12 mouse cellular contexts compared by ENCODE assay signal in the genomic region with DNA sequence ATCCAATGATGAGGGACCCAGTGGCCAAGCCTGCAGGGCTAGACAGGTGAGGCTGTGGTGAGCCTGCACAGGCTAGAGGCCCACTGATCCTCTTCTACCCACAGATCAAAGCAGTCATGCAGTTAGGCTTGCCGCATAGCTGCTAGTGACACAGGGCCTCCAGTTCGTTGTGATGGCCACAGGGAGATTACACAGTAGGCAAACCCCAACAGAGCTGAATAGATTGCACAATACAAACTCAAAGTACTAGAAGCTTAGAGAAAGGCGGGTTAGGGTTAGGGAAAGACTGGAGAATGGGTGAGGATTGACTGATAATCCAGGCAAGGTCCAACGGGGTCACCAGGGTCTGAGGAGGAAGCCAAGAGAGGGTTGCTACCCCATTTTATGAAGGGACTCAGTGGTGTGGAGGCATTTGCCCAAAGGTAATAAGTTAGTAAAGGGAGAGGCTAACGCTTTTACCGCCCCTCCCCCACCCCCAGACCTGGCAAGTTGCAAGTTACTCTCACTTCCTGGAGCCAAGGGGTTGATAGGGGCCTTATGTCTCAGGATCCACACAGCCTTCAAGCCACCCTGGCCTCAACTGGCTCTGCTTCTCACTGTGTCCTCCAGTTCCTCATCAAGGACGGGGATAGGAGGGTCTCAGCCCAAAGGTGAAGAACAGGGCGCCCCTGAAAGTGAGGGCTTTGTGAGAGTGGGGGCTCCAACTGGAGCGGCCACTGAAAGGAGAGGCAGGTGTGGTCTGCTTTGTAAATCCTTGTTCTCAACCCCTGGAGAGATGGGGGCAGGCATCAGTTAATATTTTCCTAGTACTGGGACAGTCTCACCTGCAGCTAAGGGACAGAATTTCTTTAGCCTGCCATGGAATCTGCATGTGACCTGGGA. TPM values are rescaled to one million over a fixed set of nuclear protein-coding genes. Genes with fewer than 3 reads are reported as not detected.
DNase-seq lines count a peak whose midpoint lies in the region; ATAC-seq and TF ChIP-seq lines count a peak whose summit lies in the region.
"Had no signal": no experiment of that assay in that cellular context is flagged by ENCODE, and none has a peak within 500 bp of the region (broad histone marks: within the 10 kb centered on the region; RNA-seq: fewer than 3 reads in every experiment).

No protein-coding gene starts in this region.

- peak overlapping the region; percentile 14; the same call in 1 of the 2 replicates for H3K27ac ChIP-seq in kidney, embryonic 14.5 days (ENCODE audit: low read depth, low read length)
- H3K27ac ChIP-seq in ES-E14 (ENCODE audit: insufficient read depth, low read depth, low read length, poor library complexity, severe bottlenecking) = peak overlapping the region; percentile 38; the same call in 1 of the 2 replicates
- no peak overlapping the region for H3K27ac ChIP-seq in intestine, postnatal 0 days (ENCODE audit: low read depth, low read length)
- no peak overlapping the region for H3K27ac ChIP-seq in heart, embryonic 12.5 days (ENCODE audit: poor library complexity, severe bottlenecking)
- H3K27ac ChIP-seq: heart, embryonic 15.5 days had no signal

- H3K4me3 ChIP-seq in kidney, embryonic 14.5 days (ENCODE audit: low read length) = no peak overlapping the region
- H3K4me3 ChIP-seq in ES-E14 (ENCODE audit: insufficient read depth in 1 of 2, low read depth in 1 of 2, low read length in 2 of 2, poor library complexity in 1 of 2, severe bottlenecking in 1 of 2) = peak overlapping the region; percentile 4 to 15; a peak in 2 of 4 replicates
- H3K4me3 ChIP-seq in intestine, postnatal 0 days (ENCODE audit: low read depth, low read length) = no peak overlapping the region
- no peak overlapping the region for H3K4me3 ChIP-seq in heart, embryonic 12.5 days
- H3K4me3 ChIP-seq: heart, embryonic 15.5 days had no signal

- no peak overlapping the region for H3K4me2 ChIP-seq in kidney, embryonic 14.5 days (replicated peaks; ENCODE audit: low read depth, low read length)
- H3K4me2 ChIP-seq in intestine, postnatal 0 days (replicated peaks; ENCODE audit: low read depth) = no peak overlapping the region; the same call in 1 of the 2 replicates
- H3K4me2 ChIP-seq in heart, embryonic 12.5 days = no peak overlapping the region
- H3K4me2 ChIP-seq: heart, embryonic 15.5 days had no signal

- H3K36me3 ChIP-seq in kidney, embryonic 14.5 days (ENCODE audit: control insufficient read depth, insufficient read depth, low read length) = no peaks in the 10 kb centered on the region
- H3K36me3 ChIP-seq in ES-E14 (ENCODE audit: control insufficient read depth, insufficient read depth, low read length, poor library complexity, severe bottlenecking) = no peaks in the 10 kb centered on the region
- H3K36me3 ChIP-seq in intestine, postnatal 0 days (ENCODE audit: control insufficient read depth, insufficient read depth) = no peaks in the 10 kb centered on the region
- no peaks in the 10 kb centered on the region for H3K36me3 ChIP-seq in heart, embryonic 12.5 days
- H3K36me3 ChIP-seq: heart, embryonic 15.5 days had no signal

- DNase-seq in kidney, postnatal 25 days = no peak
- DNase-seq in ES-E14 (ENCODE audit: low read depth, low spot score) = no peak
- DNase-seq in left cerebral cortex, adult 8-10 months (ENCODE audit: low spot score in 2 of 2) = no peak
- DNase-seq: forebrain, postnatal 0 days had no signal

- H3K4me1 ChIP-seq in kidney, embryonic 14.5 days (ENCODE audit: control insufficient read depth, insufficient read depth, low read length) = peaks cover 14% of the 10 kb centered on the region; the same call in 1 of the 2 replicates
- H3K4me1 ChIP-seq in ES-E14 (ENCODE audit: control insufficient read depth in 2 of 2, insufficient read depth in 2 of 2, low read length in 2 of 2, poor library complexity in 1 of 2) = peaks cover 30 to 46% of the 10 kb centered on the region in 2 experiments
- H3K4me1 ChIP-seq in intestine, postnatal 0 days (replicated peaks; ENCODE audit: control insufficient read depth, insufficient read depth, low read length) = 0 out of 2 replicates have a peak, but pooled peaks cover 8% of the 10 kb centered on the region
- H3K4me1 ChIP-seq in heart, embryonic 12.5 days (replicated peaks) = peaks cover 15% of the 10 kb centered on the region

- peak; percentile 13; the same call in 1 of the 2 replicates for ATAC-seq in kidney, embryonic 14.5 days (ENCODE audit: low FRiP score, low TSS enrichment)
- peak; percentile 73 for ATAC-seq in intestine, postnatal 0 days
- ATAC-seq in megakaryocyte progenitor cell, adult 5-6 weeks (replicated peaks; ENCODE audit: poor library complexity) = peak; percentile 87
- no peak for ATAC-seq in heart, embryonic 12.5 days (ENCODE audit: insufficient number of reproducible peaks, low FRiP score)
- ATAC-seq in erythroid progenitor cell, adult 5-6 weeks (replicated peaks; ENCODE audit: low FRiP score, poor library complexity, severe bottlenecking) = no peak
- ATAC-seq: activated CD4-positive, CD25-positive, alpha-beta regulatory T cell, adult 4 months; forebrain, postnatal 0 days had no signal

- TF ChIP-seq CTCF in intestine, postnatal 0 days (IDR thresholded peaks at IDR 0.05; ENCODE audit: low read depth) = no peak

- no peaks in the 10 kb centered on the region for H3K9me3 ChIP-seq in kidney, embryonic 14.5 days (ENCODE audit: control insufficient read depth, low read length)
- H3K9me3 ChIP-seq in ES-E14 (ENCODE audit: control insufficient read depth, insufficient read depth, low read depth, low read length) = no peaks in the 10 kb centered on the region
- no peaks in the 10 kb centered on the region for H3K9me3 ChIP-seq in intestine, postnatal 0 days (ENCODE audit: control insufficient read depth)
- no peaks in the 10 kb centered on the region for H3K9me3 ChIP-seq in heart, embryonic 12.5 days (replicated peaks)
- H3K9me3 ChIP-seq: heart, embryonic 15.5 days had no signal

- in situ Hi-C loops in ES-E14 (cut with MboI; ENCODE audit: low sequenced_read_pairs in 2 of 2, unreplicated experiment in 2 of 2) = no loop called here

- 59% methylated on average over 9 of the region's 9 CpGs for WGBS in kidney, embryonic 14.5 days
- 46% methylated on average over 9 of the region's 9 CpGs for WGBS in intestine, postnatal 0 days
- 70% methylated on average over 9 of the region's 9 CpGs for WGBS in heart, embryonic 12.5 days

- no peaks in the 10 kb centered on the region for H3K27me3 ChIP-seq in kidney, embryonic 14.5 days (ENCODE audit: control insufficient read depth, insufficient read depth, low read length)
- H3K27me3 ChIP-seq in intestine, postnatal 0 days (replicated peaks; ENCODE audit: control insufficient read depth, insufficient read depth, low read length) = no peaks in the 10 kb centered on the region
- no peaks in the 10 kb centered on the region for H3K27me3 ChIP-seq in heart, embryonic 12.5 days (replicated peaks)
- H3K27me3 ChIP-seq: heart, embryonic 15.5 days had no signal

- no peak overlapping the region for H3K9ac ChIP-seq in kidney, embryonic 14.5 days (ENCODE audit: low read depth, low read length)
- H3K9ac ChIP-seq in ES-E14 (ENCODE audit: insufficient read depth, low read depth, low read length, poor library complexity, severe bottlenecking) = peak overlapping the region; percentile 41; the same call in 1 of the 2 replicates
- no peak overlapping the region for H3K9ac ChIP-seq in intestine, postnatal 0 days (ENCODE audit: low read depth, low read length)
- no peak overlapping the region for H3K9ac ChIP-seq in heart, embryonic 12.5 days
- H3K9ac ChIP-seq: forebrain, postnatal 0 days; heart, embryonic 15.5 days had no signal

TF ChIP-seq in ES-E14, 5 proteins besides CTCF, POLR2A, EP300 and RAD21:
- TF ChIP-seq CHD2 (IDR thresholded peaks at IDR 0.05; ENCODE audit: low read depth, low read length) = no peak
- no peak for TF ChIP-seq MAFK (IDR thresholded peaks at IDR 0.05; ENCODE audit: insufficient read depth, low read depth, low read length)
- TF ChIP-seq HCFC1 (IDR thresholded peaks at IDR 0.05; ENCODE audit: borderline replicate concordance, insufficient read depth, low read length) = no peak

RNA-seq across cellular contexts. Expression of a gene that starts 13.2 kb away (rescaled TPM):
- polyA plus RNA-seq in kidney, embryonic 14.5 days (2014; fragmentation: Nextera tagmentation; extraction: Ambion mirVana) = 9.9 and 11.8 TPM in 2 replicates
- 28.5 and 35.5 TPM in 2 replicates for total RNA-seq in ES-E14 (2012; rRNA removed)
- 7.6 and 9.5 TPM in 2 replicates for polyA plus RNA-seq in intestine, postnatal 0 days (2015; fragmentation: Nextera tagmentation; extraction: Ambion mirVana)
- 4.7 and 5.1 TPM in 2 replicates for total RNA-seq in megakaryocyte progenitor cell, adult 5-6 weeks (2015)
- total RNA-seq in megakaryocyte progenitor cell, adult 5-6 weeks (2017) = 4.1 and 5.2 TPM in 2 replicates
- 8.1 and 8.6 TPM in 2 replicates for polyA plus RNA-seq in heart, embryonic 12.5 days (2016; fragmentation: Nextera tagmentation; extraction: Ambion mirVana)
- total RNA-seq in left cerebral cortex, adult 8-10 months (2022) = 100 to 1,000 TPM; 140 to 166 (median 153) TPM
- total RNA-seq in erythroid progenitor cell, adult 5-6 weeks (2015; ENCODE audit: low replicate concordance) = 14.3 TPM in 1 of 2 replicates, not detected in the other
- 0.08 and 0.13 TPM in 2 replicates for total RNA-seq in erythroid progenitor cell, adult 5-6 weeks (2017; ENCODE audit: low replicate concordance)
- total RNA-seq: monocyte, adult 5-6 weeks had no signal
- polyA plus RNA-seq: activated CD4-positive, CD25-positive, alpha-beta regulatory T cell, adult 4 months had no signal

RNA-seq across cellular contexts. Expression of a gene that starts 27.3 kb away (rescaled TPM):
- polyA plus RNA-seq in kidney, embryonic 14.5 days (2014; fragmentation: Nextera tagmentation; extraction: Ambion mirVana) = not detected in 2 replicates
- total RNA-seq in ES-E14 (2012; rRNA removed) = 0.48 TPM in 1 of 2 replicates, not detected in the other
- 0.46 and 0.71 TPM in 2 replicates for polyA plus RNA-seq in intestine, postnatal 0 days (2015; fragmentation: Nextera tagmentation; extraction: Ambion mirVana)
- not detected in 2 replicates for total RNA-seq in megakaryocyte progenitor cell, adult 5-6 weeks (2015)
- not detected in 2 replicates for total RNA-seq in megakaryocyte progenitor cell, adult 5-6 weeks (2017)
- polyA plus RNA-seq in heart, embryonic 12.5 days (2016; fragmentation: Nextera tagmentation; extraction: Ambion mirVana) = not detected in 2 replicates
- total RNA-seq in left cerebral cortex, adult 8-10 months (2022) = under 1 TPM in 3 of 4 experiments, not detected in 1; 0.37 to 0.72 (median 0.44) TPM
- total RNA-seq in erythroid progenitor cell, adult 5-6 weeks (2015; ENCODE audit: low replicate concordance) = not detected in 2 replicates
- total RNA-seq in erythroid progenitor cell, adult 5-6 weeks (2017; ENCODE audit: low replicate concordance) = 1.2 TPM in 1 of 2 replicates, not detected in the other
- total RNA-seq: monocyte, adult 5-6 weeks had no signal
- polyA plus RNA-seq: activated CD4-positive, CD25-positive, alpha-beta regulatory T cell, adult 4 months had no signal

Comparison
In these comparisons a context has a peak if more than half of its experiments do, and no peak if none do; other contexts are left out.
1. ATAC-seq: peak in kidney, embryonic 14.5 days (single experiment), intestine, postnatal 0 days (single experiment) and megakaryocyte progenitor cell, adult 5-6 weeks (single experiment); none in heart, embryonic 12.5 days (single experiment) and erythroid progenitor cell, adult 5-6 weeks (single experiment).
2. H3K27ac ChIP-seq: peak in kidney, embryonic 14.5 days (single experiment) and ES-E14 (single experiment); none in intestine, postnatal 0 days (single experiment) and heart, embryonic 12.5 days (single experiment).
3. H3K4me3 ChIP-seq: peak in ES-E14 (2 of 2); none in kidney, embryonic 14.5 days (single experiment), intestine, postnatal 0 days (single experiment) and heart, embryonic 12.5 days (single experiment).